Mouse (Mus musculus) adrenal gland, adult (tissue): ENCODE measurements at regions not wholly inside any gene's neighbourhood (a gene's known extent, or its start where the extent isn't known, plus 50 kb on each side); places are given as distances from the start of the nearest gene placed in this dataset.
A peak's percentile ranks its signal among the peaks of the same experiment; 100 is the strongest.

Experiments used
- DNase-seq, 2 experiments: peaks; one replicate each; pipeline ENCODE4 v3.0.0; 2022 to 2023; ENCODE audit warnings: low spot score in 1 of 2; ENCODE audit not compliant: inconsistent age in 2 of 2

GRCm38 (mm10) chr5:108903134-108903923 is 50.9 kb upstream of the Vmn2r9 start:
- peak; percentile 57 to 79 for DNase-seq
